Mouse (Mus musculus) limb, embryonic 12.5 days (tissue): Measurements from ENCODE around the gene Rin3. TPM values are rescaled to one million over a fixed set of nuclear protein-coding genes. Genes with fewer than 3 reads are reported as not detected.

Source experiments
- ATAC-seq: fragments of 200-750 bp; cut with Nextera tagmentation; 2 replicates; pipeline ENCODE4 v1.8.0; 2017; ENCODE audit warnings: low read depth, moderate TSS enrichment; ENCODE audit not compliant: insufficient number of reproducible peaks, insufficient read depth, low FRiP score, low TSS enrichment
- H3K27ac ChIP-seq: fragments of 300-500 bp; sonication (generic); 2 replicates; pipeline ENCODE4 v1.5.1; 2016; ENCODE audit warnings: mild to moderate bottlenecking, moderate library complexity
- H3K27me3 ChIP-seq: fragments of 300-500 bp; sonication (generic); 2 replicates; pipeline ENCODE4 v1.6.1; 2016; ENCODE audit warnings: mild to moderate bottlenecking, moderate library complexity
- H3K36me3 ChIP-seq: fragments of 300-500 bp; sonication (generic); 2 replicates; pipeline ENCODE4 v1.6.1; 2016; ENCODE audit warnings: mild to moderate bottlenecking, moderate library complexity
- H3K4me1 ChIP-seq: fragments of 300-500 bp; sonication (generic); replicated peaks from 2 replicates; pipeline ENCODE4 v1.6.1; 2016
- H3K4me2 ChIP-seq: fragments of 300-500 bp; sonication (generic); 2 replicates; pipeline ENCODE4 v1.6.1; 2016; ENCODE audit warnings: mild to moderate bottlenecking, moderate library complexity
- H3K4me3 ChIP-seq: fragments of 300-500 bp; sonication (generic); replicated peaks from 2 replicates; pipeline ENCODE4 v1.5.1; 2016; ENCODE audit warnings: mild to moderate bottlenecking
- H3K9ac ChIP-seq: fragments of 300-500 bp; sonication (generic); replicated peaks from 2 replicates; pipeline ENCODE4 v1.6.1; 2016; ENCODE audit warnings: mild to moderate bottlenecking, moderate library complexity
- H3K9me3 ChIP-seq: fragments of 300-500 bp; sonication (generic); 2 replicates; pipeline ENCODE4 v1.6.1; 2016; ENCODE audit warnings: mild to moderate bottlenecking, moderate library complexity
- WGBS: fragments of 180-500 bp; shearing (Covaris S2); methylation state at CpG from one replicate; pipeline ENCODE4 v1.1.7; 2016; 5-methylcytosine and 5-hydroxymethylcytosine counted together
- polyA plus RNA-seq: library from polyadenylated mRNA; unstranded; fragments of >200 nt; fragmentation: Nextera tagmentation; extraction: Ambion mirVana; gene quantifications from 2 replicates; pipeline ENCODE4 v1.2.1, GENCODE M21; 2016

The Rin3 gene
- polyA plus RNA-seq, 1 experiment from 2014 or later = 4.4 TPM

DNA sequence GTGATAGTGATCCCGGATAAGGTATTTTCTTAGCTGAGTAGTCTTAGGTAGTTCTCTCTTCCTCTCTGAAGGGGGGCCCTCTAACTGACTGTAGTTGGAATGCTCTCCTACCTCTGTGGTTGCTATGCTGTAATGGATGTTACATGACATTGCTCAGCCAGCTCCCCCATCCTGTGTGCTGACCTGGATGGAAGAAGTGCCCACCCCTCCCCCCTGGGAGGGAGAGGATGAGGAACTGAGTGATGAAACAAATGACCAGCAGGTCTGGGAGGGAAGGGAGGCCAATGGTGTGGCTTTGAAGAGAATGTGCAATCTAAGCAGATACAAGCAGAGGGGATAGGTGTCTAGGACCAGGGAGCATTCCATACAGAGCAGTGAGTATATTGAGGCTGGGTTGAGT is 73.9 kb downstream of the Rin3 start:
- no peak overlapping the region for H3K4me2 ChIP-seq
- H3K9ac ChIP-seq = no peak overlapping the region
- no peaks in the 10 kb centered on the region for H3K4me1 ChIP-seq
- H3K27ac ChIP-seq = no peak overlapping the region
- no peak for ATAC-seq
- H3K27me3 ChIP-seq = no peaks in the 10 kb centered on the region
- H3K36me3 ChIP-seq = 0 out of 2 replicates have a peak, but pooled peaks cover 9% of the 10 kb centered on the region
- no peaks in the 10 kb centered on the region for H3K9me3 ChIP-seq
- no peak overlapping the region for H3K4me3 ChIP-seq
- WGBS = 91% methylated on average over 1 of the region's 1 CpGs

GRCm38 (mm10) chr12:102359390-102359789 is 76.5 kb downstream of the Rin3 start:
- 93% methylated on average over 4 of the region's 4 CpGs for WGBS
- Histone ChIP-seq H3K27ac (no peak overlapping the region), H3K36me3 (peaks cover 13% of the 10 kb centered on the region; the same call in 1 of the 2 replicates), H3K9ac (no peak overlapping the region), H3K4me2 (no peak overlapping the region), H3K4me1 (no peaks in the 10 kb centered on the region), H3K27me3 (no peaks in the 10 kb centered on the region), H3K4me3 (no peak overlapping the region), H3K9me3 (no peaks in the 10 kb centered on the region)
- ATAC-seq = no peak

GRCm38 (mm10) chr12:102361189-102362161 is 78.6 kb downstream of the Rin3 start:
- WGBS = 89% methylated on average over 10 of the region's 10 CpGs
- Histone ChIP-seq H3K4me3 (no peak overlapping the region), H3K9me3 (no peaks in the 10 kb centered on the region), H3K27me3 (no peaks in the 10 kb centered on the region), H3K9ac (no peak overlapping the region), H3K4me1 (no peaks in the 10 kb centered on the region), H3K4me2 (no peak overlapping the region), H3K36me3 (peaks cover 13% of the 10 kb centered on the region; the same call in 1 of the 2 replicates), H3K27ac (no peak overlapping the region)
- ATAC-seq = no peak

DNA sequence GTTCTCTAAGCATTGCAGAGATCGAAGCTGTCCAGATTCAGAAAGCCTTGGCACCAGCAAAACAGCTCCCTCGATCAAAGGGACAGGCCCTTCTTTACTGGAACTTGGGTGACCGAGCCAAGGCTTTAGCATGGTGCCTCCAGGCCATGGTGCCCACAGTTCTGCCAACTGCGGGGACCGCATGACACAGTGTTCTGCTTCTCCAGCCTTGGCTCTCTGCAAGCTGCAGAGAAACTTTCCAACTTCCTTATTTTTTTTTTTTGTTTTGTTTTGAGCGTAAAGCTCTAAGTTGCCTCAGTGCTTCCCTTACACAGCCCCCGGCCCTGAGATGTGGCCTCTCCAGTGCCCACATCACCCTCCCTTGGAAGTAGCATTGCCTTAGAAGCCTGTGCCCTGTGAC is 82.2 kb downstream of the Rin3 start:
- Histone ChIP-seq H3K9me3 (no peaks in the 10 kb centered on the region), H3K4me2 (no peak overlapping the region), H3K27ac (no peak overlapping the region), H3K9ac (no peak overlapping the region), H3K4me1 (peaks cover 22% of the 10 kb centered on the region), H3K36me3 (peaks cover 4% of the 10 kb centered on the region; the same call in 1 of the 2 replicates), H3K4me3 (no peak overlapping the region), H3K27me3 (no peaks in the 10 kb centered on the region)
- ATAC-seq = no peak
- 95% methylated on average over 7 of the region's 7 CpGs for WGBS

DNA sequence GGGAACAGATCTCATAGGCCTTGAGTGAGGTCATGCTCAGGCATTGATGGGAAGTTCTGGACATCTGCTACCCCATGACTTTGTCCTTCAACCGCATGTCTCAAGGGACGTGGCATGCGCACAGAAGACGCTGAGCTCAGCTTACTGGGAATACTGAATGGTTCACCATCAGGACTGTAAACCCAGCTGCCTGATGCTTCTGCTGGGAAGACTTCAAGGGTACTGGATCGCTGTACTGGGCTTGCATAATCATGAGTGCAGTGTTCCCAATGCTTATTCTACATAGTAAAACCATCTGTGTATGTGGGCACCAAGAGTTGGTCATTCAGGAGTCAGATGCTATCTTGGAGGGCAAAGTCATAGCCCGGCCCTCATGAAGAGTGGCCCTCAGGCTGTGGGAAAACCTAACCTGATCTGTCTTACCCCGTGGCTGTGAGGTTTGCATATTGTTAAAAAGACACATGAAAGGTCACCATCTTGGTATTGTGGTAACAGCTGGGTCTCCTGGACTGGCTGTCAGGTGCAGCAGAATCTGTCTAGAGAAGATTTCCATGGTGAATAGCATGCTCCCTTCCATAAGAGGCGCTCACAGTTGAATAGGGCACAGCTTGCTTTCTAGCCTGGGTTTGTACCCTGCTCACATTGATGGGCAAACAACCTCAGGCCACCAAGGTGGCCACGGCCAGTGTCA is 83.4 kb downstream of the Rin3 start:
- no peaks in the 10 kb centered on the region for H3K27me3 ChIP-seq
- WGBS = 88% methylated on average over 9 of the region's 9 CpGs
- no peak overlapping the region for H3K4me2 ChIP-seq
- no peak overlapping the region for H3K27ac ChIP-seq
- H3K4me3 ChIP-seq = no peak overlapping the region
- H3K9ac ChIP-seq = no peak overlapping the region
- H3K9me3 ChIP-seq = no peaks in the 10 kb centered on the region
- H3K4me1 ChIP-seq = peaks cover 23% of the 10 kb centered on the region
- peaks cover 4% of the 10 kb centered on the region; the same call in 1 of the 2 replicates for H3K36me3 ChIP-seq
- no peak for ATAC-seq

DNA sequence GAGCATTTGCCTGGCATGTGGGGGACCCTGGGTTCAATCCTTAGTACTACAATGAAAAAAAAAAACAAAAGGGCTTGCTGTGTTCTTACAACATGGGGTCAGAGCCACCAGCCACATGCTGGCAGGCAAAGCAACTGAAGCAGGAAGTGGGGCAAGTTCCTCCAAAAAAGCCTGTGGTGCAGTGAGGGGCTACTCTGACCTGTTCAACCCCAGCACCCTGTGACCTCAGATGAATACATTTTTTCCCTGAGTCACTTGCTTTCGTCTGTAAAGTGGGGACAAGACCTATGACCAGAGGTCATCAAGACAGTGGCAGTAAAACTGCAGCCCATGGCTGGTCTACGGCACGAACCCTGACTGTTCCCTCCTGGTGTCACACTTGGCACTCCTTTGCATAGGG is 84.2 kb downstream of the Rin3 start:
- Histone ChIP-seq H3K36me3 (peaks cover 4% of the 10 kb centered on the region; the same call in 1 of the 2 replicates), H3K27ac (no peak overlapping the region), H3K4me3 (no peak overlapping the region), H3K4me2 (no peak overlapping the region), H3K27me3 (no peaks in the 10 kb centered on the region), H3K4me1 (peaks cover 23% of the 10 kb centered on the region), H3K9me3 (no peaks in the 10 kb centered on the region), H3K9ac (no peak overlapping the region)
- WGBS = 74% methylated on average over 3 of the region's 3 CpGs
- no peak for ATAC-seq

DNA sequence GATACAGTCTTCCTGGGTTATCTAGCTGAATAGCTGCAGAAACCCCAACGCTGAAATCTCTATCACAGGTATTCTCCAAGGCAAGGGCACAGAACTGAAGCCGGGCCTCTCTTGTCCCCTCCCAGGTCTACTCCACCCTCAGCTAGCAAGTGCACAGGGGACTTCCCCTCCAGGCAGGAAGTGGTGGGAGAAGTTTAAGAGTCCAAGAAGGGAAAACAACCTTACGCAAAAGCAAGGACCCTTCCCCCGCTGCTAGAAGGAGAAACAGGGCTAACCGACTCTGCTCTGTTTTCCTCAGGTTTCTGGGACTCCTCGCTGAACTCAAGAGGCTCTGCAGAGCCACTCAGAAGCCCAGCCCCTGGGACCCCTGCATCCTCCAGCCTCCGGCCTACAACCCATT is 85.2 kb downstream of the Rin3 start:
- Histone ChIP-seq H3K4me3 (no peak overlapping the region), H3K27me3 (no peaks in the 10 kb centered on the region), H3K4me1 (peaks cover 23% of the 10 kb centered on the region), H3K27ac (no peak overlapping the region), H3K4me2 (no peak overlapping the region), H3K9ac (no peak overlapping the region), H3K9me3 (no peaks in the 10 kb centered on the region), H3K36me3 (no peaks in the 10 kb centered on the region)
- 78% methylated on average over 7 of the region's 7 CpGs for WGBS
- no peak for ATAC-seq

GRCm38 (mm10) chr12:102368556-102368955 is 85.7 kb downstream of the Rin3 start:
- Histone ChIP-seq H3K36me3 (no peaks in the 10 kb centered on the region), H3K9me3 (no peaks in the 10 kb centered on the region), H3K27ac (no peak overlapping the region), H3K9ac (no peak overlapping the region), H3K4me3 (no peak overlapping the region), H3K4me2 (no peak overlapping the region), H3K4me1 (peaks cover 23% of the 10 kb centered on the region), H3K27me3 (no peaks in the 10 kb centered on the region)
- ATAC-seq = no peak
- 90% methylated on average over 14 of the region's 14 CpGs for WGBS

DNA sequence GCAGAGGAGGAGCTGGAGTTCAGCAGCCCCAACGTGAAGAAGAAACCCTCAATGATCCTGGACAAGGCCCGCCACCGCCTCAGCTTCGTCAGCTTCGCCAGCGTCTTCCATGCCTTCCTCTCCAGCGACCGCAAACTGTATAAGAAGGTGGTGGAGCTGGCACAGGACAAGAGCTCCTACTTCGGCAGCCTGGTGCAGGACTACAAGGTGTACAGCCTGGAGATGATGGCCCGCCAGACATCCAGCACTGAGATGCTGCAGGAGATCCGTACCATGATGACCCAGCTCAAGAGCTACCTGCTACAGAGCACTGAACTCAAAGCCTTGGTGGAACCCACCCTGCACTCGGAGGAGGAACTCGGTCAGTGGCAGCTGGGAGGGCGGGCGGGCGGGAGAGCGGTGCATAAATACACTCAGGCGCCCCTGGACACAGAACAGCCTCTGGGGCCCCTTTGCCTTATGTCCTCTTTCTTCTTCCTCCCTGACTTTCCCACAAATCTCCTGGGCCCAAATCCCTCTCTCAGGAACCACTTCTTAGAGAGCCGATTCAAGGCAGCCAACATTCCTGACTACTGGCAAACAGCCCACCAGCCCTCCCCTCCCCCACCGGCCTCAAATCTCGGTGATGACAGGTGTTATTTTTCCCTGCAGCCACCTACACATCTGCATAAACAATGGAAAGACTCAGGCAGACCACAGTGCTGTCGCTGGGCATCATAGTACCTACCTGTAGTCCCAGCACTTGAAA is 86.8 kb downstream of the Rin3 start:
- H3K27ac ChIP-seq = 0 out of 2 replicates have a peak overlapping the region, but pooled peaks have one; percentile 7
- no peaks in the 10 kb centered on the region for H3K9me3 ChIP-seq
- WGBS = 74% methylated on average over 22 of the region's 22 CpGs
- H3K4me3 ChIP-seq = no peak overlapping the region
- no peaks in the 10 kb centered on the region for H3K36me3 ChIP-seq
- ATAC-seq = no peak
- H3K4me2 ChIP-seq = no peak overlapping the region
- no peaks in the 10 kb centered on the region for H3K27me3 ChIP-seq
- H3K4me1 ChIP-seq = peaks cover 23% of the 10 kb centered on the region
- H3K9ac ChIP-seq = no peak overlapping the region

GRCm38 (mm10) chr12:102370931-102371500 is 88.2 kb downstream of the Rin3 start:
- Histone ChIP-seq H3K27me3 (no peaks in the 10 kb centered on the region), H3K4me3 (no peak overlapping the region), H3K4me1 (peaks cover 23% of the 10 kb centered on the region), H3K9ac (no peak overlapping the region), H3K4me2 (no peak overlapping the region), H3K27ac (no peak overlapping the region), H3K36me3 (no peaks in the 10 kb centered on the region), H3K9me3 (no peaks in the 10 kb centered on the region)
- 79% methylated on average over 4 of the region's 4 CpGs for WGBS
- ATAC-seq = no peak
